Mouse (Mus musculus) thymus, postnatal 0 days (tissue): ENCODE results near the gene Il11ra1. TPM values are rescaled to one million over a fixed set of nuclear protein-coding genes. Genes with fewer than 3 reads are reported as not detected.
"Not testable (repeated sequence)": the region's sequence is repeated elsewhere in the genome, so short reads cannot be mapped to it uniquely, and the experiment has no call there.

Source experiments
- DNase-seq: peaks from one replicate; pipeline ENCODE4 v3.0.0-alpha.2; 2015; ENCODE audit warnings: low spot score
- polyA plus RNA-seq: library from polyadenylated mRNA; unstranded; fragments of >200 nt; fragmentation: Nextera tagmentation; extraction: Ambion mirVana; gene quantifications from 2 replicates; pipeline ENCODE4 v1.2.1, GENCODE M21; 2015

Gene Il11ra1
- polyA plus RNA-seq: 35.8 and 39.3 TPM in 2 replicates

- not testable (repeated sequence) for DNase-seq
Observed at GRCm38 (mm10) chr4:41699783-41700182, at the start of gene Il11ra1. Il11ra1 (plus strand) TSS chr4:41699989.

- DNase-seq: peak; percentile 73
Observed at GRCm38 (mm10) chr4:41653296-41653695, 46.5 kb upstream of the Il11ra1 start.

- no peak for DNase-seq
Observed at GRCm38 (mm10) chr4:41653730-41654129, 46.1 kb upstream of the Il11ra1 start.

- no peak for DNase-seq
Observed at GRCm38 (mm10) chr4:41654217-41654616, 45.6 kb upstream of the Il11ra1 start.

GRCm38 (mm10) chr4:41655525-41655924 is 44.3 kb upstream of the Il11ra1 start:
- DNase-seq: no peak

GRCm38 (mm10) chr4:41658566-41659384 is 41.0 kb upstream of the Il11ra1 start:
- no peak for DNase-seq

GRCm38 (mm10) chr4:41659556-41659955 is 40.2 kb upstream of the Il11ra1 start:
- no peak for DNase-seq

- no peak for DNase-seq
Observed at GRCm38 (mm10) chr4:41660851-41661430, 38.8 kb upstream of the Il11ra1 start.

GRCm38 (mm10) chr4:41662723-41663122 is 37.1 kb upstream of the Il11ra1 start:
- DNase-seq: no peak

- no peak for DNase-seq
Observed at GRCm38 (mm10) chr4:41663614-41664013, 36.2 kb upstream of the Il11ra1 start.

GRCm38 (mm10) chr4:41664533-41664932 is 35.3 kb upstream of the Il11ra1 start:
- no peak for DNase-seq

GRCm38 (mm10) chr4:41665009-41665675 is 34.6 kb upstream of the Il11ra1 start:
- DNase-seq: no peak

GRCm38 (mm10) chr4:41666646-41667045 is 33.1 kb upstream of the Il11ra1 start:
- no peak for DNase-seq

GRCm38 (mm10) chr4:41670836-41671235 is 29.0 kb upstream of the Il11ra1 start:
- no peak for DNase-seq

- no peak for DNase-seq
Observed at GRCm38 (mm10) chr4:41671500-41671899, 28.3 kb upstream of the Il11ra1 start.

- DNase-seq: no peak
Observed at GRCm38 (mm10) chr4:41671963-41672480, 27.8 kb upstream of the Il11ra1 start.

- DNase-seq: no peak
Observed at GRCm38 (mm10) chr4:41672522-41672963, 27.2 kb upstream of the Il11ra1 start.

GRCm38 (mm10) chr4:41673186-41673585 is 26.6 kb upstream of the Il11ra1 start:
- no peak for DNase-seq

- DNase-seq: no peak
Observed at GRCm38 (mm10) chr4:41676248-41677005, 23.4 kb upstream of the Il11ra1 start.

- DNase-seq: no peak
Observed at GRCm38 (mm10) chr4:41677006-41677629, 22.7 kb upstream of the Il11ra1 start.

- no peak for DNase-seq
Observed at GRCm38 (mm10) chr4:41678863-41679262, 20.9 kb upstream of the Il11ra1 start.
